Mouse (Mus musculus) layer of hippocampus, postnatal 10 days (tissue): ENCODE measurements at regions not wholly inside any gene's neighbourhood (a gene's known extent, or its start where the extent isn't known, plus 50 kb on each side); places are given as distances from the start of the nearest gene placed in this dataset.

ENCODE experiments used
- DNase-seq, 2 experiments: peaks; one replicate each; pipeline ENCODE4 v3.0.0; 2021; ENCODE audit warnings: low spot score in 2 of 2

DNA sequence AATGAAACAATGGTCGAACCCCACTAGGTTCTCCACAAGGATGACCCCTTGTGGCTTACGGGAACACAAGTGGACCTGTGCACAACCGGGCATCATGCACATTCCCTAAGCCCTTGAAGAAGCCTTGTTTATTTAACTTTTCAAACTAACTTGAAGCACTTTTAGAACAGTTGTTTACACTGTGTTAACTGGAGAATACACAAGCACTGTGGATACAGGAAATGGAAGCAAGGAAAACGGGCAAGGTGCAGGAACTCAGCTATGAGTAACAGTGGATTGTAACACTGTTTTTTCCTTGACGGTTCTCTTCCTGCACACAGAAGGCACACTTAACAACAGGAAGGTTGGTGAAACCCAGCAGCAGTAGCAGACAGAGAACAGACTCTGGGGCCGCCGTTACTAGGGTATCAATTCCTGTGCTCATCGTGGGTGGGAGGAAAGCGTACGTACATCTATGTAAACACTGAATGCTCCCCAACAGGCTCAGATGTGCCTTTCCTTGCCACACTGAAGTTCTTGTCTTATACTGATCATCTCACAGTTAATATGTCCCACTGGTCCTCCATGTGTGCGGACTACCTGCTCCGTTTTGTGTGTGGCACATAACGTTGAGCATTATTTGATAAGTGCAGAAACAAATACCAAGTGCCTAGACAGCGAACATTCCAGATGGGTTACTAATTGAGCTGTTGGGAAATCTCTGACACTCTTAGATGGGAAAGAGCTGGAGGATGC, 264.4 kb downstream of the Mpdz start:
- DNase-seq = no peak

- peak; percentile 92 to 94 for DNase-seq
Observed at GRCm38 (mm10) chr4:81178782-81179135, 263.9 kb downstream of the Mpdz start.

DNA sequence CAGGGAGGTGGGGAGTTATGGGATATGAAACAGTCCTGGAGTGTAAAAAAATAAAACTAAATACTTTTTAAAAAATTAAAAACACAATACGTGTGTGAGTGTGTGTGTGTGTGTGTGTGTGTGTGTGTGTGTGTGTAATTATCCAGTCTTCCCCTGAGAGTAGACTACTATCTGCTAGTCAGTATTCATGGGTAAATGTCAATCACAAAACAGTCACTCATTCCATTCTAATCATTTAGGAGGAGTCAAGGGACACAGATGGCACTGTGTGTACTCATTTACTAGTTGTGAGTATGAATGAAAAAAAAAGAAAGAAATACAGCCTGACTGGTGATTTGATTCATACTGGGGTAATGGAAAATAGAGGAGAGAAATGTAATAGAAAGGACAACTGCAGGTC, 226.5 kb downstream of the Mpdz start:
- no peak for DNase-seq

DNA sequence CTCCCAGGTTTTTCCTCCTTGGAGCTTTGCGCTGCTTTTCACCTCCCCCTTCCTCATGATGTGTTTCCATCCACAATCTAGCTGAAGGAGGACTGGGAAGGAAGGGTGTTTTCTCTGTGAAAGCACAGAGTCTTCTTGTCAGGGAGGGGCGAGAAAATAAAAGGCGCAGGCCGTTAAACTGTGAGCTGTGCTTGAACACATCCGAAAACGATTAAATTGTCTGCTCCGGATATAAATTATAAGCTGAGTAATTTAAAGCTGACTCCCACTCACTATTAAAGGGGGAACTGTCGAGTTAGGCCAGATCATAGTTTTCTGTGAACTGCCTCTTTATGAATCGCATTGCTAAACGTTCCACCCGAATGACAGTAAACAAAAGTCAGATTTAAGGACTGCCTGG, 224.6 kb downstream of the Mpdz start:
- DNase-seq = no peak

DNA sequence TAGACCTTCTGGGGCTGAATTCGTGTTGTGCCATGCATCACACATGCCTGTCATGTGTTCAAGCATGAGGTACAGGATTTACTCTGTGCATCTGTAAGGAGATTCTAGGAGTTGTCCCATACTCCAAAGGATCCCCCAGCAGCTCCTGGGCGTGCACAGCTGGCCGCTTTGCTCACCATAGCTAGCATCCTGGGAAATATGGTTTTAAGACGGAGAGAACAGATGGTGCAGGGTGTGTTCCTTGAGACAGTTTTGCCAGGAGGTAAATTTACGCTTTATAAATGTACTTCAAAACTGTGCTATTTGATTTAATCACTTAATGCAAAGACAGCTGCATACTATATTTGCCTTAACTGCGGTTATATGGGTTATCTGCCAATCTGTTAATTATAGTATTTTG, 220.6 kb downstream of the Mpdz start:
- DNase-seq = no peak

DNA sequence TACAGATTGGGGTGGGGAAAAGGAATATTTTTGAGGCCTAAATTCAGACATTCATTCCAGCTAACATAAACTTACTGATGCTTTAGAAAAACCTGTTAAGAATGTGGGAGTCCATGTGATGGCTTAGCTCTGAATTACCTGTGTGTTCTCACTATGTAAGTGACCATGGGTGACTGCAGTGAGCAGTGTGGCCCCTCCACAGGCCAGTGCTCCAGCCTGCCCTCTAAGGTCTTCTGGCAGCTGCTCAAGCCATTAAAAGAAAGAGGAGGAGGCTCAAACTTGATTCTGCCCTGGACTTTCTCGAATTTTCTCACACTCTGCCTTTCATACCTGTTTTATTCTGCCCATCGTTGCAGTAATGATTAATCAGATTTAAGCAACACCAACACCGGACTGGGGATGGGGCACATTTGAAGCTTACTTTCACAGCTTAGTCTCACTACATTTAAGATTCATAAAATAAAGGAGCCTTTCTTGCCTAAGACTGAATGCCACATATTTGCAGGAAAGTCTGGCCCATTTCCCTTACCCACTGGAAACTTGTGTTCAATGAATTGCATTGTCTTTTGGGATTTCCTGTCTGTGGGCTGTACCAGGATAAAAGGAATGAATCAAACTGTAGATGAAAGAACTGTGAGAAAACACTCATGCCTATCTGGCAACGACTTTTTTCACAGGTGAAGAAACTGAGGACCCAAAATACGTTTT, 220.0 kb downstream of the Mpdz start:
- no peak for DNase-seq
